Mouse (Mus musculus) right cerebral cortex, postnatal 25 days (tissue): ENCODE data around the gene Ecm1.
A peak's percentile ranks its signal among the peaks of the same experiment; 100 is the strongest.

Experiments
- DNase-seq: peaks from one replicate; pipeline ENCODE4 v3.0.0; 2022

Gene Ecm1

DNA sequence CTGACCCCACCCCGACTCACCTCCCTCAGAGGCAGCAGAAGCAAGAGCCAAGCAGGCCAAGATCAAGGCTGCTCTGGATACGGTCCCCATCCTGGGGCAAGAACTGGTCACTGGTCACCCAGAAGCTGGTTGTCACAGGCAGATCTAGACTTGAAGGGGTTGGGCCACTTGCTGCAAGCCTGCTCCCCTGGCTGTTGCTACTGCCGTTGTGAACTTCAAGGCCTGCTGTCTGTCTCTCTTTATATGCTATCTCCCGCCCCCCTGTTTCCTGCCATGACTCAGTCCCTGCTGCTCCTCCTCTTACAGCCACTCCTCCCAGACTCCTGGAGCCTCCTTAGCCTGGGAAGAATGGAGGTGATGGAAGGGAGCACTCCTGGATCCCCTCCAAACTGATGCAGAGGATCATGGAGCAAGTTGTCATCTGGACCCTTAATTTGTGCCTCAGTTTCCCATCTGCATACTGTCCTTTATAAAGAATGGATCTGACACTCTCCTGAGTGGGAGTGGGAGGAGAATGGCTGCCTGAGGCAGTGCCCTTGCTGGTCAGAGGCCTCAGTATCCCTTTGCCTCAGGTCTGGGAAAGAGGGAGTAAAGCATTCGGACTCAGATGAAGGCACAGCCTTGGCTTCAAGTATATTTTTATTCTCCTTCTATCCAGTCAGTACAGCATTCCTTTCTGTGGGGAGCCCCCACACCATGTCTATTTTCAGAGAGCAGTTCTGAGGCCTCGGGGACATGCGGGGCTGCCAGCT, at the start of gene Ecm1:
TSS of gene Ecm1 (minus strand) at position 217 of the 752 bp plus-strand sequence.
- peak; percentile 29 for DNase-seq

DNA sequence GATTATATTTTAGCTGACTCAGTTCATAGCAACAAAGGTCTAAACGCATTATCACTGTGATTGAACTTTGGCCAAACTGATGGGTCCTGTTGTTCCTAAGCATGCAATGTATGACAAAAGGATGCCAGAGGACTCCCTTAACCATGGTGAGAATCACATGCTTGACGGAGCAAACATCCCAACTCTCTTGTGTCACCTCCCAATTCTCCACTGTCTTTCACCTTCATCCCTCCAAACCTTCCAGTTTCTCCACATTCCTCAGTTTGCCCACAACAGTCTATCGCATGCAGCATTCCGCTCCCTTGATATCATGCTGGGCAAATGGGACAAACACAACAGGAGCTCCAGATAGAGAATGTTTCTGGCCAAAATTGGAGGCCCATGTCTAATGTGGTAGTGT, 46.1 kb upstream of the Ecm1 start:
- no peak for DNase-seq

DNA sequence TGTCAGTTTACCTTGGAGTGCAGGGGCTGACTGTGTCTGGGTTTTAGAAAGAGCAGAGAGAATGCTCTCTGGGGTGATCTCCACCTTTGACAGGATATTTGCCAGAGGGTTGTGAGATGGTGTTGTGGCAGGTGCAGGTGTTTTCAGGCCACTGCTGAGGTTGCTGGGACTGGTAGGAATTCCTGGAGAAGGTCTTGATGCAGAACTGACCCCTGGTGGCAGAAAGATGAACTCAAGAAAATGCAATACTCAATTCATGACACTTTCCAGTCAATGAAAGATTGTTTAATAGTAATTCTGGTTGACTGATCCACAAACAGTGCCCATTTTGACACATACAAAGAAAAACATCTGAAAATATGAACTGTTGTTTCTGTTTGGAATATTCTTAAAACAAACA, 32.6 kb upstream of the Ecm1 start:
- DNase-seq: no peak

DNA sequence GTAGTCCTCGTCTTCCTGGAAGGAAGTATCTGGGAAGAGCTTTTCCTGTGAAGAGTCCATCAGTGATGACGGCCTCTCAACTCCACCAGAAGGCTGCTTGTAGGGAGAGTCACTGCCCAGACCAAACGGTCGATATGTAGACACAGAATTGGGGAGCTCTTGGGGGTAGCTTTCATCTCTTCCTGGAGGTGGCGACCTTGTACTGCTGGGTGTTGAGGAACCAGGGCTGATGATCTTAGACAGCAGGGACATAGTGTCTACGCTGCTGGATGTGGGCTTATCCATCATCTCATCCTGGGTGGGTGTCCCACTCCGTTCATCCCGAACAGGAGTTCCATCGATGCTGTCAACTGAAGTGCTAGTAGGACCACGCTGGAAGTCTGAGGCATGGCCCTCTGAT, 26.2 kb upstream of the Ecm1 start:
- DNase-seq: no peak

DNA sequence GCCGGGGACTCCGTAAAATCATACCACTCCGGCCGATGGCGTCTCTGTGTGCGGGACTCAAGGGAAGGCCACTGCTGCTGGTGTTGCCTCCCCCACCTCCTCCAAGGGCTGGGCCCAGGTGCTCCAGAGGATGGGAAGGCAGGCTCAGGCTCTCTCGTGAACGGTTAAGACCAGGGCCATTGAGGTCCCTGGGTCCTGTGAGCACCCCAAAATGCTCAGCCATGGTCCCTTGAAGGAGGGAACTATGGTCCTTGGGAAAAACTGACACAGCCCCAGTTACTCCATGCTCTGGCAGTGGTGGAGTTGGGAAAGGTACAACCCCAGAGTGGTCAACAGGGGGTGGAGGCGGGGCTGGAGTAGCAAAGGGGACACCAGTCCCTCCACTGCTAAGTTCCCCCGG, 24.4 kb upstream of the Ecm1 start:
- DNase-seq: no peak

DNA sequence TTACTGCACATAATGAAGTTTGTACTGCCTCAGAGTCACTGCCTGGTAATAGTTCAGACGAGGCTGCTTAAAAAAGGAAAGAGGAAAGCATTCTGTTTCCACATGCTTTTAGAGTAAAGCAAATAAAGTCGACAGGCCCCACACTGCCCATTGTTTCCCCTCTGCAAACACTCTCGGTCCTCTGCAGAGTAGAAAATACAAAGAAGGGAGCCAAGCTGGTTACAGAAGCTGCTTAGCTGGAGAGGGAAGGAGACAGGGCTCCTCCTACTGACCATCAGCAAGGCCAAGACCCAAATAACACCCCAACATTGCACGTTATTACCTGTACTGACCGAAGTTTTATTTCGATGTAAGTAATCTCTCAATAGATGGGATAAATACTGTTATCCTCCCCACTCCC, 23.6 kb upstream of the Ecm1 start:
- no peak for DNase-seq

DNA sequence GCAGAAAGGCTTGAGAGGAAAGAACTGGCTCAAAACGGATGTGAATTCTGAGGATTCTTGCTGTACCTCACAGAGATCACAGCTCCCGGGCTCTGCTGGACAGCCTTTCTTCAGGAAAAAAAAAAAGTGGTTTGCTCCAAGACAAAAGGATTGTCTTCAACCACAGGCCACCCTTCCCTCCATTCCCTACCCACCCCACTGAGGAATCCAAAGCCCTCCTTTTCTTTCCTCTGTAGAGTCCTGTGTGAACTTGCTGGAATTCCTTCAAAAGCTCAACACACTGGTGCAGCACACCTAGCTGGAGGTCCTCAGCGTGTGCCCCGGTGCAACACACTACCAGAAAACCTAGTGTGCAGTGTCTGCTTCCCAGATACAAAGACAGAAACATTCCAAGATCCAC, 22.4 kb upstream of the Ecm1 start:
- no peak for DNase-seq

DNA sequence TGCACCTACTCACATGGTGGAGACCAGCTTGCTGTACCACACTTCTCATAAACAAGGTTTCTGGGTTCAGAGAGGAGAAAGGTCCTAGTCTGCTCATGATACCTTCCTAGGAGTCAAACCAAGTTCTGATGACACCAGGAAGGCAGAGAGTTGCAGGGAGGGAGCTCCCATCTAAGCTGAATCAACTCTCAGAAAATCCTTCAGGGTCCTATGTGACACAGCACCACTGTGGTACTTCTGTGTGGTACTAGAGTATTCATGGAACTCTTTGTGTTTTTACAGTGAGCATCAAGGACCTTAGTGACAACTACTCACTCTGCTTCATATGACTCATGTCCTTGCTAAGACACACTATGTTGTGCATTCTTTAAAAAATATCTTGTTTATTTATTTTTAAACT, 21.3 kb upstream of the Ecm1 start:
- no peak for DNase-seq

DNA sequence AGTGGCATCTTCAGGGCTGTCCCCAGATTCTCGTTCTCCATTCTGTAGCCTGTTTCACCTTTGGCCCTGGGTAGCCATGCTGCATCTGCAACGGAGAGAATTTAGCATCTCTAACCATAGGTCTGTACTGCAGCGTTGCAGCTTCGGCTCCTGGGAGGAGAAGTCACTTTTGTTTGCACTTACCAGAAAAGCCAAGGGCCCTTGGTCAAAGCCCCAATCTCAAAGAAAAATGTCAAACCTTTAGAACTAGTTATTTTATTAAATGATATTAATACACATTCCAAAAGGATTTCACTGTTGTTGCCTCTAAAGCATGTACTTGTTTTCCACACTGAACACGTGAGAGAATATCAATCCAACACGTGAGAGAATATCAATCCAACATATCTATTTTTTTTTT, 20.7 kb upstream of the Ecm1 start, which contains the start of gene Tars2:
TSS of gene Tars2 (minus strand) at position 101 of the 400 bp plus-strand sequence.
- no peak for DNase-seq

DNA sequence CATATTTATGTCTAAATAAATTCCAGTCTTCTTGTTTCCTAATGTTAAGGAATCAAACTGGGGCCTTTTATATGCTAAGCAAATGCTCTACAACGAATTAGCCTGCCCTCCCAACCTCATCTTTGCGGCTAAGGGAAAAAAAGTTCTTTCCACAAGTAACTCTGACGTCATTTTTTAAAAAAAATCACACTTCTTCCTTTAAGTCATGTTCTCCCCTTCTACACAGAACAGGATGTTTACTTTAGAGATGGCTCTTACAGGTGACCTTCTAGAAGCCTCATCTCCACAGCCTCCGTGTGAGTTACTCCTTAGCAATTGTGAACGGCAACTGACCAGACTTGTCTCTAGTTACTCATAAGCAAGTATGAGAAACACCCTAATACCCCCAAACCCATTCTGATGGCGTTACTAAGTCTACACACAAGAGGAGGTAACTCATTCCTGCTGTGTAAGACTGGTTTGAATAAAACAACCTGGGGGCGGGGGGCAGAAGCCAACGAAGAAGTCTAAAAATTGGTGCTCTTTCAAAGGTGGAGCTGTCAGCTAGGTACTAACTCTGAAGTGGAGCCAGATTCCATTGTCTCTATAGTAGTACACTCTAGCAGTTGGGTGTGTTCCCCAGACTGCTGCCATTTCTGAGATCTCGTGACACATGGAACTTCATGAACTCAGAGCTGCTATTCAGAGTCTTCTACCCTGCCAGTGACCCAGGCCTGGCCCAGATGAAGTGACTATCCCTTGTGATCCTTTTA, 19.3 kb upstream of the Ecm1 start:
- DNase-seq: no peak

DNA sequence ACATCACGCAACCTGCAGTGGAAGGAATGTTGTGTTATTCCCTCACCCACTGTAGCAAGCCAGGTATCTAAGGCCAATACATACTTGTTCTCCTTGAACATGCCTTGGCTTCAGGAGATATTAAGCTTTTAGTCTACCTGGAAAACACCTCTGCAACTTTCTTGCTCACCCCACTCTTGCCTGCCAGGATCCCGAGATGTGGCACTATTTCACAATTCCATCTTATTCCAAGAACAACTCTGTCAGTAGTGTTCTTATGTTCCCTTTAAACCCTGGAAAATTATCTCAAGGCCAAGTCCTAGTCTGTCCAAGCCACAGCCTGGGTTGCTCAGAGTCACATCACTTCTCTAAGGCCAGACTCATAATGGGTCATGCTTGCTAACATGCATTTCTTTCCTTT, 17.4 kb upstream of the Ecm1 start:
- no peak for DNase-seq

DNA sequence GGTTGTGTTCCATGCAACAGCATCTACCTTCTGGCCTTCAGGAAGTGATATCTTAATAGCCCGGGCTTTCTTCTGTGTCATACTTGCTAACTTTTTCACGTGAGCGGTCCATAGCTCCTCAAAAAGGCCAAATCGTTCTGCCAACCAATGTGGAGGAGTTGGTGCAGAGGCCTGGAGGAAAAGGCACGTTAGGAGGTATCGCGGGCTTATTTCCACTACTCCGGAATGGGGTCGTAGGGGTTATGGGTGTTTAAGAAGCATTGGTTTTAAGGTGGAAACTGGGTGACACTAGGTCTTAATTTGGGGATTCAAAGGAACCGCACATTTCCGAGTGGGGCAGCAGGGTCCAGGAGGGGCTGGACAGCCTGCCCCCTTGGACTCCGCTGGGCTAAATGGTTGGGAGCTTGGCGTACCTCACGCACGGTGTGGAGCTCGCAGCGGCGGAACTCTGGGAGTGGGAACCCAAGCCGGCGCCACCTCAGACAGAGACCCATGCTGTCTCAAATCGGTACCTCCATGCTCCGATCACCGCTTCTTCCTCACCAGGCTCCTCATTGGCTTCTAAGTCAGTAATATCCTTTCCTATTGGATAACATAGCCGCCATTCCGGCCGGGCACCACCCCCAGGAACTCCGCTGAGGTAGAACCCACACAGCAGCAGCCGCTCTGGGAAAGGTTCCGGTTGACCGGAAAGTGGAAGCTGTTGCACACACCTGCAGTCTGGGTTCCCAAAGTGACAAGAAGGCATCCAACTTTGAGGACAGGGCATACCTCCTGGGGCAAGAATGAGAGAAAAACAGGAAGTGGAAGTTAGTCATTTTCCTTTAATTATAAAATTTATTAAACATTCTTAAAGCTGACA, 15.2 kb upstream of the Ecm1 start:
- DNase-seq: peak; percentile 92

DNA sequence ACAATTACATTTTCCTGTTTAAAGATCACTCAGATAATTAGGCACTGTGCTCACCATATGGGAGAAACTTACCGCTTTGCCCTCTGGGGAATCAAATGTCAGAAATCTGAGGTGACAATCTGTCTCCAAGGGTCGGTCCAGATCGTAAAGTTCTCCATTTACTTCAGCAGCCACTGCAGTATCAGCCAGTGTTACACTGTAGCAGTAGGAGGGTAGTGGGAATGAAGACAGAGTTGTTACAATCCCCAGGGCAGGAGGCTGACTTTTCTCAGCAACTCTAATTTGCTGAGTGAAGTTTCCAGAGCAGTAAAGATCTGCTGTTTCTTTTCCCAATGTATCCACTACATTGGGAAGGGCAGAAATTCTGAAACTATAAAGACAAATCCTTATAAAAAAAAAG, 13.6 kb upstream of the Ecm1 start:
- DNase-seq: no peak

DNA sequence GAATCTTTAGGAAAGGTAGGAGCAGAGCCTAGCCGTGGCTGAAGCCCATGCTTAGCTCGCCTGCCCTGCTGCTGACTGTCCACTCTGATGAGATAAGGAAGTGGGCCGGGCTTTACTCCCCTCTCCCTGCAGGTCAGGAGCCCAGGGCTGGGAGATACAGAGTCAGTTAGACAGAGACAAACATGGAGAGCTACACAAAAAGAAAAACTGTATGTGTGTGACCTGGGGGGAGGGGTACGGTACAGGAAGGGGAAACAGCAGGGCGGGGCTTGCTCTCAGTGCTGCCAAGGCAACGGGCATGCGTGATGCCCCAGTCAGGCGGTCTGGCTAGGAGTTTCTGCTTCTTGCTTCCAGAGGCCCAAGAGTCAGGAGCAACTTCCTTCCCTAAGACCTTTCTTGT, 1.0 kb upstream of the Ecm1 start:
- no peak for DNase-seq

DNA sequence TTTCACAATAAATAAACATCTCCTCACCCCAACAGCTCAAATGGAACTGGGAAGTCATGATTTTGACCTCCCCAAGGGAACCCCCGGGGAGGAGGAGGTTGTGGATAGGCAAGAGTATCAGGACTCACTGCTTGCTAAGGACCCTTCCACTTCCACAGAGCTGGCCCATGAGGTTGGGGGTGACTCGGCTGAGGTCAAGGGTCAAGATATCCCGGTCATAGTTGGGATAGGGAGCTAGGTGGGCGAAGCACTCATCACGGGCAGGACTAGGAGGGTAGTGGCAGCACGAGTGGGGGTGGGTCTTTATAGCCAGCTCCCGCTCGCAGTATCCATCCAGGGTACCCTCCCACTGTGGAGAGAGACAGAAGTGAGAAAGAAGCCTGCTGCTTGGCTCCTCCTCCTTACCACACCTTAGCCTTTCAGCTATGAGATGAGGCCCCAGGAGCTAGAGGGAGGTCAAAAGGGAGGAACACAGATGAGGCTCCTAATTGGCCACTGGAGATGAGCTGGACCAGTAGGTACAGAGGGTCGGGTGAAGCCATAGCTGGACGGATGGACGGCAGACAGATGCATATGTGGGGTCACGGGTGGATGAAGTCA, 4.2 kb downstream of the Ecm1 start:
- no peak for DNase-seq

DNA sequence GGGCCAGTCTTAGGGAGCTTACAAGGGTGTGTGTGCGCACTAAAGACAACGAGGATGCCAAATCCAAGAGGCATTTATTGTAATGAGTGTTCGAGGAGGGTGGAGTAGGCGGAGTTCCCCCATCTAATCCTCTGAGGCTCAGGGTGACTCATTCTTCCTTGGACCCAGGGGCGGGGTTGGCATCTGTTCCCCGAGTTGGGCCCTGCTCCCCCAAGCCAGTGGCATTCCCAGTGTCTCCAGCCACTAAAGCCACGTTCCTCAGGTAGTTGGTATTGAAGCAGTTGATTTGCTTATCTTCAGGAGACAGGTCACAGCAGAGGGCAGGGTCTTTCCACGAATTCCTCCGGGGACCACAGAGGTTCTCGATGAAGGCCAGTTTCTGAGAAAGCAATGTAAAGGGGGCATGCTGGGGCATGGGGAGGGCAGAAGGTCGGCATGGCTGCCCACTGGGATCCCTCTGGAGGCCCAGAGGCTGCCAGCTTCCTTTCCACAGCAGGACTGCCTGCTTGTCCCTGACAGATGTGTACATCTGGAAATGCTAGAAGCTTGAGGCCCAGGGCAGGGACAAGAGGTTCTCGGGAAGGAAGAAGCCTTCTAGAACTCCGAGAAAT, 5.2 kb downstream of the Ecm1 start:
- no peak for DNase-seq

DNA sequence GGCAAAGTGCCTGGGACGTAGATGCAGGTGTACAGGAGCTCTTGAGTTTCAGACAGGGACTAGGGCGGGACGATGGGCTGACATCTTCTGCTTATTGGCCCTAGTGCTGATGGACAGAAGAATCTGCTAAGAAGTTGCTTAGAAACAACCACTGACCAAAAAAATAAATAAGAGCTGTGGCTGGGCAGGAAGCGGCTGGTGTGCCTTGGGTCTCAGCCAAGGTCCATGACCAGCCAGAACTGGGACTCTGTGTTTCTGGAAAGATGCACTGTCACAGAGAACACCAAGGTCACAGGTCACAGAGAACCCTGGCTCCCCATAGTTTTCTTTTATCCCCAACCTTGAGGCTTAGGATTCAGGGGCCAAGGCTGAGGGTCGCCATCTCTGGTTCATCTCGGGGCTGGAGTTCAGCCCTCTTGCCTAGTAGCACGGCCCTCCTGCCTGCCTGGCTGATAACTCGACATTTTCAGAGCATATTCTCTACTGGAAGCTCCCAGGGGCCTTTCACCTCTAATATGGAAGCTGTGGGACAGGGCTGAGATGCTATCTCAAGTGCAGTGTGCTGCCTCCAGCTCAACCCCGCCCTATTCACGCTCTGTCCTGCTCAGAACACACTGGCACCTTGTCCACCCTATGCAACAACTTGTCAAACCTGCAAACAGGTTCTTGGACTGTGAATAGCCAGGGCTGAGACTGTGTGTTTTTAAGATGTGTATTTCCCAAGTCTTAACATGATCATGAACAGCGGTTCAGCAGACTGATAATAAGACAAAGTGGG, 6.4 kb downstream of the Ecm1 start:
- no peak for DNase-seq

DNA sequence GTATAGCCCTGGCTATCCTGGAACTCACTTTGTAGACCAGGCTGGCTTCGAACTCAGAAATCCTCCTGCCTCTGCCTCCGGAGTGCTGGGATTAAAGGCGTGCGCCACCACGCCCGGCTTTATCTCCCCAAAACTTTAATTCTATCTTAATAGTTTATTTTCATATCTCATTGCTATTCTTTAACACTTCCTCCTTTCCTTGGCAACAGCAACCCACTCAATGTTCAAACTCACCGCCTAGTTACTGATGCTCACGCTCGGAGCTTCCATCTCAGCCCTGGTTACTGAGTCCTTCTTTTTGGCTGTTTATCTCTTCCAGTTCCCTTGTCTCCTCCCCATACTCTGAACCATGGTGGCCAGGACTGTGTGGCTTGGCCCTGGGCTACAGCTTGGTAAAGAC, 7.1 kb downstream of the Ecm1 start:
- DNase-seq: no peak

DNA sequence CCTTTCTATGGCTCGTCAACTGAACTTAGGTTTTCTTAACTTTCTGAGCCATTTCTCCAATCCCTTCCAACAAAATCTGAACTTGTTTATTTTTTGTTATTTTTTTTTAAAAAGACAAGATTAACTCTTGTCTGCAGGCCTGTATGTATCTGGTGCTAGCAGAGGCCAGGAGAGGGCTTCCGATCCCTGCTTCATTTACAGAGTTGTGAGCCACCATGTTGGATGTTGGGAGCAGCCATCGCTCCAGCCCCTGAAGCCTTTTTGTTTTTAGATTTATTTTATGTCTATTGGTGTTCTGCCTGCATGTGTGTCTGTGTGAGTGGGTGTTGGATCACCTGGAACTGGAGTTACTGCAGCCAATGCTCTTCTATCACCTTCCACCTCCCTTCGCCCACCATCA, 7.6 kb downstream of the Ecm1 start:
- no peak for DNase-seq

DNA sequence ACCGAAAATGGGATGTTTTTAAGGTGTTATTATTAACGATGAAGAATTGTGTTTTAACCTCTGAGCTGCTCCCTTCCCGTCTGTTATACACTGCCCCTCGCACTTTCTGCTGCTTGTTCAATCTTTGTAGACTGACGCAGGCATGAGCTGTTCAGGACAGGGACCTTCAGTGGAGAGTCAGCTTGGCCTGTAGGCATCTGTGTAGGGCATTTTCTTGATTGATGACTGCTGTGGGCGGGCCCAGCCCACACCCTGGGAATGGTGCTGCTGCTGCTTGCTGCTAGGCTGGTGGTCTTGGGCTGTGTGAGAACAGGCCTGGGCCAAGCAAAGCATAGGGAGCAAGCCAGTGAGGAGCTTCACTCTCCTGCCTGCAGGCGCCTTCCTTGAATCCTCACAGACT, 8.9 kb downstream of the Ecm1 start:
- no peak for DNase-seq

DNA sequence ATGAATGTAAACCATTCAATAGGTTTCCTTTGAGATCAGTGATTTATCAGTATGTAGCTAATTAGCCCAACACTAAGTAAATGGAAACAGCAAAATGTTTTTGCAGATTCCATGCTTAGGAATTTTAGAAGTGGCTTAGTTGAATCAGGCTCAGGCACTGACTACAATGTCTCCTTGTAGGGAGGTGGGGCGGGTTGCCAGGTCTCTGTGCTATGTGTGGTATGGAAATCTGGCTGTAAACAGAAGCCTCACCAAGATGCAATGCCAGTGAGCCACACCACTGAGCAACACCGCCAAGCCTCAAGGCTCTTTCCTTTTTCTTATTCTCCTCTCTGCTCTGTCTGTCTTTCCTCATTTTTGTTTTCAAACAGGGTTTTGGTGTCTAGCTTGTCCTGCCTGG, 10.5 kb downstream of the Ecm1 start:
- no peak for DNase-seq
